Mouse (Mus musculus) kidney, postnatal 0 days (tissue): Measurements from ENCODE around the gene Tec. TPM values are rescaled to one million over a fixed set of nuclear protein-coding genes. Genes with fewer than 3 reads are reported as not detected.

Experiments used
- ATAC-seq: fragments of 200-750 bp; cut with Nextera tagmentation; replicated peaks from 2 replicates; pipeline ENCODE4 v1.8.0; 2017; ENCODE audit warnings: low read depth, moderate number of reproducible peaks, moderate TSS enrichment, moderate library complexity; ENCODE audit not compliant: low FRiP score
- DNase-seq: peaks from one replicate; pipeline ENCODE4 v3.0.0-alpha.2; 2016; ENCODE audit warnings: low spot score
- H3K27ac ChIP-seq: fragments of 300-500 bp; sonication (generic); 2 replicates; pipeline ENCODE4 v1.5.1; 2014; ENCODE audit warnings: mild to moderate bottlenecking
- H3K27me3 ChIP-seq: fragments of 300-500 bp; sonication (generic); 2 replicates; pipeline ENCODE4 v1.6.1; 2014; ENCODE audit warnings: low read length, mixed read lengths; ENCODE audit not compliant: insufficient read depth
- H3K36me3 ChIP-seq: fragments of 300-500 bp; sonication (generic); 2 replicates; pipeline ENCODE4 v1.6.1; 2014; ENCODE audit warnings: low read length, mixed read lengths; ENCODE audit not compliant: insufficient read depth
- H3K4me1 ChIP-seq: fragments of 300-500 bp; sonication (generic); replicated peaks from 2 replicates; pipeline ENCODE4 v1.6.1; 2014; ENCODE audit warnings: antibody characterized with exemption, low read length, mixed read lengths; ENCODE audit not compliant: insufficient read depth
- H3K4me2 ChIP-seq: fragments of 300-500 bp; sonication (generic); 2 replicates; pipeline ENCODE4 v1.6.1; 2014; ENCODE audit warnings: mild to moderate bottlenecking, low read length, moderate library complexity, mixed read lengths
- H3K4me3 ChIP-seq: fragments of 300-500 bp; sonication (generic); replicated peaks from 2 replicates; pipeline ENCODE4 v1.5.1; 2014; ENCODE audit warnings: low read depth, low read length
- H3K9ac ChIP-seq: fragments of 300-500 bp; sonication (generic); 2 replicates; pipeline ENCODE4 v1.6.1; 2014; ENCODE audit warnings: low read depth, low read length
- H3K9me3 ChIP-seq: fragments of 300-500 bp; sonication (generic); replicated peaks from 2 replicates; pipeline ENCODE4 v1.6.1; 2016; ENCODE audit warnings: low read length, inconsistent platforms, mixed read lengths
- CTCF ChIP-seq: IDR thresholded peaks from 2 replicates; pipeline ENCODE4 v1.5.1; 2016; ENCODE audit warnings: antibody characterized with exemption, low read depth, mild to moderate bottlenecking, moderate library complexity
- WGBS: fragments of 180-500 bp; shearing (Covaris S2); extraction: QIAGEN DNeasy Blood & Tissue Kit; methylation state at CpG from one replicate; pipeline ENCODE4 v1.1.7; 2014; 5-methylcytosine and 5-hydroxymethylcytosine counted together
- polyA plus RNA-seq: library from polyadenylated mRNA; unstranded; fragments of >200 nt; fragmentation: Nextera tagmentation; extraction: Ambion mirVana; gene quantifications from 2 replicates; pipeline ENCODE4 v1.2.1, GENCODE M21; 2015

The Tec gene
- polyA plus RNA-seq, 1 experiment from 2014 or later = 8.4 TPM

GRCm38 (mm10) chr5:72839655-72840054 is 28.6 kb downstream of the Tec start:
- ATAC-seq (no peak), DNase-seq (no peak)
- Histone ChIP-seq H3K4me2 (no peak overlapping the region), H3K4me3 (no peak overlapping the region), H3K27ac (no peak overlapping the region), H3K27me3 (no peaks in the 10 kb centered on the region), H3K36me3 (no peaks in the 10 kb centered on the region), H3K9ac (no peak overlapping the region), H3K9me3 (no peaks in the 10 kb centered on the region), H3K4me1 (no peaks in the 10 kb centered on the region)
- TF ChIP-seq CTCF = no peak
- WGBS = 91% methylated on average over 3 of the region's 3 CpGs

- no peaks in the 10 kb centered on the region for H3K9me3 ChIP-seq
- ATAC-seq (no peak), DNase-seq (no peak)
- no peak overlapping the region for H3K4me3 ChIP-seq
- no peak overlapping the region for H3K27ac ChIP-seq
- 32% methylated on average over 2 of the region's 2 CpGs for WGBS
- H3K4me2 ChIP-seq = no peak overlapping the region
- no peak overlapping the region for H3K9ac ChIP-seq
- H3K27me3 ChIP-seq = no peaks in the 10 kb centered on the region
- H3K4me1 ChIP-seq = no peaks in the 10 kb centered on the region
- H3K36me3 ChIP-seq = no peaks in the 10 kb centered on the region
- TF ChIP-seq CTCF = no peak
These were observed 29.3 kb downstream of the Tec start for GRCm38 (mm10) chr5:72838976-72839375.

- Histone ChIP-seq H3K36me3 (no peaks in the 10 kb centered on the region), H3K9me3 (no peaks in the 10 kb centered on the region), H3K27me3 (no peaks in the 10 kb centered on the region), H3K4me2 (no peak overlapping the region), H3K27ac (no peak overlapping the region), H3K9ac (no peak overlapping the region), H3K4me1 (no peaks in the 10 kb centered on the region), H3K4me3 (no peak overlapping the region)
- 92% methylated on average over 3 of the region's 3 CpGs for WGBS
- ATAC-seq = no peak
- no peak for DNase-seq
- TF ChIP-seq CTCF = no peak
These were observed 32.6 kb downstream of the Tec start for GRCm38 (mm10) chr5:72835656-72836055.

DNA sequence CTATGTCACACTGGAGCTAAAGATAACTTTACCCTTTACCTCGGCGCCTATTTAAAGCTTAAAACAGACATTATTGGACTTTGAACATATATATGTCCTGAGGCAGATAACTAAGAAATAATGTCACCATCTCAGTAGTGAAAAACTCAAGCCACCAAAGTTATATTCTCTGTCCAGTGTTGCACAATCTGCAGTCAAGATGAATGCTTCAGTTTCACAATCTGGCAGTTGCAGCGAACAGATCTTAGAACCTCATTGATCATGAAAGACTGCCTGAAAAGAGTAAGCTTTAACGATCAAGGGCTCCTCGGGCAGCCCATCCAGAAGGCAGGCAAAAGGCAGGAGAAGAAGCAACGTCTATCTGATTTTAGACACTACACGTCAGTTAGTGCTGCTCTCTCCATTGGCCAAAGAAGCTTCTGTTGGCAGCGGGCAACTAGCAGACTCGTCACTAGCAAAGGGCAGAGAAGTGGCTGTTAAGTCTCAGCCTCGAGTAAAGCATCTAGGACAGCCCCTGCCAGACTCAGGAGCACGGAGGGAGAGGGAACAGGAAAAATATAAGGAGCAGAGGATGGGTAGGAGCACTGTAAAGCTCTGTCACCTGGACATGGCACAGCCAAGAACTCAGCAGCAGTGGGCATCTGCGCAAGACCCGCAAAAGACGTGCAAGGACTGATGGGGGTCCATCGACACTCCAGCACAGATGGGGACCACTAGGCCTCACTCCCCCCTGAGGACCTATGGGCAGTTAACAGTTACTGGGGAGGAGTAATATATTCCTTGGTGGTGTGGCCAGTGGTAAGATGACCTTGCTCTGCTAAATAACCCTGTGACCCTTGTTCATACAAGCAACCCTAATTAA is 35.1 kb downstream of the Tec start:
- Histone ChIP-seq H3K9ac (no peak overlapping the region), H3K27me3 (no peaks in the 10 kb centered on the region), H3K4me1 (0 out of 2 replicates have a peak, but pooled peaks cover 5% of the 10 kb centered on the region), H3K9me3 (no peaks in the 10 kb centered on the region), H3K4me2 (no peak overlapping the region), H3K27ac (no peak overlapping the region), H3K4me3 (no peak overlapping the region), H3K36me3 (no peaks in the 10 kb centered on the region)
- WGBS = 79% methylated on average over 15 of the region's 15 CpGs
- DNase-seq (no peak), ATAC-seq (no peak)
- no peak for TF ChIP-seq CTCF

DNA sequence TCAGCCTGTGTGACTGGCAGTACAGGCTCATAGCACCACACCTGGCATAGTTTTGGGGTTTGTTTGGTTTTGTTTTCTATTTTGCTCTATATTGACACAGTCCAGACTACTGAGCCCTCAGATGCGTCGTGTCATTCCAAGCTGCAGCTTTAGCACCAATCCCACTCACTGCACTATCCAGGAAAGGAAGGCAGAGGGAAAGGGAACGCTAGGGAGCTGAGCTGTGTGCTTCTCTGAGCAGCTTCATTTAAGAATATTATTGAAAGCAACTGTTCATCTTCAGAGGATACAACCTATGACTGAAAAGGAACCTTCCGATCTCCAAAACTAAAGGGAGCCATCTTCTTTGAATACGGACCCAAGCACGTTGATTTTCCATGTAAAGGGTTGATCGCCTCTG is 36.1 kb downstream of the Tec start:
- WGBS = 94% methylated on average over 7 of the region's 7 CpGs
- ATAC-seq = no peak

GRCm38 (mm10) chr5:72830988-72831610 is 37.2 kb downstream of the Tec start:
- Histone ChIP-seq H3K9ac (no peak overlapping the region), H3K27me3 (no peaks in the 10 kb centered on the region), H3K4me1 (0 out of 2 replicates have a peak, but pooled peaks cover 11% of the 10 kb centered on the region), H3K36me3 (no peaks in the 10 kb centered on the region), H3K4me3 (no peak overlapping the region), H3K9me3 (no peaks in the 10 kb centered on the region), H3K4me2 (no peak overlapping the region), H3K27ac (no peak overlapping the region)
- 82% methylated on average over 5 of the region's 5 CpGs for WGBS
- no peak for TF ChIP-seq CTCF
- ATAC-seq (no peak), DNase-seq (no peak)

More for the DNA sequence above, 36.1 kb downstream of the Tec start:
- H3K4me2 ChIP-seq = no peak overlapping the region
- H3K4me3 ChIP-seq = no peak overlapping the region
- H3K9ac ChIP-seq = no peak overlapping the region
- H3K9me3 ChIP-seq = no peaks in the 10 kb centered on the region
- 0 out of 2 replicates have a peak, but pooled peaks cover 8% of the 10 kb centered on the region for H3K4me1 ChIP-seq
- no peaks in the 10 kb centered on the region for H3K36me3 ChIP-seq
- no peaks in the 10 kb centered on the region for H3K27me3 ChIP-seq
- no peak overlapping the region for H3K27ac ChIP-seq
- TF ChIP-seq CTCF = no peak
- no peak for DNase-seq
